Mouse (Mus musculus): Measurements from ENCODE around the gene Cst11.

DNA sequence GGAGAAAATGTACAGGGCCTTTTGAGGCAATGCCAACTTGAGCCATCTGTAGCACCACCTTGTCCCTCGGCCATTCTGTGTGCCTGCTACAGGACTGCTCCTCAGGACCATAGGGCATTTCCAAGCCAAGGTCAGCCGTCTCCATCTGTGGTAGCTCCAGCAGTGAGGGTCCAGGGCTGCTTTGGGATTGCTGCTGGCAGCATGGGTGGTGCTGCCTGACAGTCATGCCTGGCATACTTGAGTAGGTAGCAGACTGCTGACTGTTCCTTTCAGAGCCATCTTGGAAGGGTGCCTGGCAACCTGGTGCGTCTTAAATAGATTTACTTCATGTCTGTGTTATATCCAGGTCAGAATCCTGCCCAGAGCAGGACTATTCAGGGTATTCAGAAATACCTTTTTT lies 28.3 kb downstream of the Cst11 start:
- no peak for TF ChIP-seq CTCF (IDR thresholded peaks at IDR 0.05; ENCODE audit: control insufficient read depth, insufficient read depth, low read length)
- no peak for TF ChIP-seq POLR2A (IDR thresholded peaks at IDR 0.05; ENCODE audit: borderline replicate concordance, control insufficient read depth, low read depth, low read length)
